Mouse (Mus musculus) brain, embryonic 14.5 days (tissue): ENCODE results near the gene Dio2. TPM values are rescaled to one million over a fixed set of nuclear protein-coding genes. Genes with fewer than 3 reads are reported as not detected.

Experiments
- DNase-seq: peaks from one replicate; pipeline ENCODE4 v3.0.0-alpha.2; 2011; ENCODE audit warnings: low read depth
- CTCF ChIP-seq: fragments of 200-500 bp; IDR thresholded peaks from 2 replicates; pipeline ENCODE4 v1.5.1; 2012; ENCODE audit warnings: inconsistent platforms, mild to moderate bottlenecking, moderate library complexity, borderline replicate concordance; ENCODE audit not compliant: insufficient read depth, insufficient read length; ENCODE audit errors: extremely low read depth
- POLR2A ChIP-seq: fragments of 200-500 bp; IDR thresholded peaks from 2 replicates; pipeline ENCODE4 v1.6.1; 2012; ENCODE audit warnings: mild to moderate bottlenecking, inconsistent platforms, borderline replicate concordance; ENCODE audit not compliant: poor library complexity, insufficient read depth, insufficient read length, severe bottlenecking; ENCODE audit errors: extremely low read depth
- polyA plus RNA-seq: library from polyadenylated mRNA; depleted of rRNA; stranded (reverse); fragments of >200 nt; gene quantifications from 2 replicates; pipeline ENCODE4 v1.2.3, GENCODE M21; 2012

The Dio2 gene
- polyA plus RNA-seq, 1 experiment: 0.16 TPM

DNA sequence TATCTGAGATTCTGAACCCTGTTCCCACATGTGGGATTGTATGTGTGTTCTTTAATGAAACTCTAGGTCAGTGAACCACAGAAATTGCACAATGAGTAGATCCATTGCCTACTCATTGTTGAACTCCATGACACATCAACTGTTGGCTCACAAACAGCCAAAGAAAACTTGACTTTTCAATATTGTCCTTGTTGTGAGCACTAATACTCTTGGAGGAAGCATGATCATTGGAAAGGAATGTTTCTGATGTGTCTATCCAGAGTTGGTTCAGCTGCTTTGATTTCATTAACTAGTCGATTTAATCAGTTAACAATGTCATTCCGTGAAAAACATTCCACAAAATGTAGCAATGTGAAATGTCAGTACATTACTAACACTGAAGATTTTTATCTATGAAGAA is 44.1 kb downstream of the Dio2 start:
- no peak for DNase-seq
- TF ChIP-seq CTCF (no peak), POLR2A (no peak)
